Mouse (Mus musculus) cerebellum, adult 2 months (tissue): ENCODE results near the gene Acap1.

Experiments
- CTCF ChIP-seq: fragments of 200-500 bp; IDR thresholded peaks from 2 replicates; pipeline ENCODE4 v1.5.1; 2011; ENCODE audit warnings: low read depth, mild to moderate bottlenecking, control low read depth, low read length, moderate library complexity, borderline replicate concordance; ENCODE audit not compliant: insufficient read depth
- POLR2A ChIP-seq: fragments of 200-500 bp; IDR thresholded peaks from 2 replicates; pipeline ENCODE4 v1.6.1; 2011; ENCODE audit warnings: low read length, control low read depth, borderline replicate concordance; ENCODE audit not compliant: insufficient read depth

GRCm38 (mm10) chr11:69867335-69867734 lies 28.0 kb downstream of the Acap1 start:
- TF ChIP-seq CTCF = no peak
- no peak for TF ChIP-seq POLR2A
